Mouse (Mus musculus) stomach, embryonic 14.5 days (tissue): ENCODE data around the gene Lyve1. TPM values are rescaled to one million over a fixed set of nuclear protein-coding genes. Genes with fewer than 3 reads are reported as not detected.
A peak's percentile ranks its signal among the peaks of the same experiment; 100 is the strongest.

ENCODE experiments used
- ATAC-seq: fragments of 200-750 bp; cut with Nextera tagmentation; 2 replicates; pipeline ENCODE4 v1.8.0; 2017; ENCODE audit warnings: low read depth, moderate TSS enrichment; ENCODE audit not compliant: insufficient number of reproducible peaks, insufficient read depth, low FRiP score
- H3K27ac ChIP-seq: fragments of 300-500 bp; sonication (generic); 2 replicates; pipeline ENCODE4 v1.5.1; 2014; ENCODE audit warnings: mild to moderate bottlenecking, low read length, moderate library complexity, mixed read lengths
- H3K27me3 ChIP-seq: fragments of 300-500 bp; sonication (generic); 2 replicates; pipeline ENCODE4 v1.6.1; 2014; ENCODE audit warnings: low read length, control low read depth, mixed read lengths; ENCODE audit not compliant: control insufficient read depth, insufficient read depth
- H3K36me3 ChIP-seq: fragments of 300-500 bp; sonication (generic); 2 replicates; pipeline ENCODE4 v1.6.1; 2014; ENCODE audit warnings: mild to moderate bottlenecking, control low read depth, low read length, moderate library complexity, mixed read lengths; ENCODE audit not compliant: control insufficient read depth, insufficient read depth
- H3K4me1 ChIP-seq: fragments of 300-500 bp; sonication (generic); 2 replicates; pipeline ENCODE4 v1.6.1; 2014; ENCODE audit warnings: low read length, control low read depth, mixed read lengths; ENCODE audit not compliant: control insufficient read depth, insufficient read depth
- H3K4me2 ChIP-seq: fragments of 300-500 bp; sonication (generic); replicated peaks from 2 replicates; pipeline ENCODE4 v1.6.1; 2014; ENCODE audit warnings: low read depth, low read length, control low read depth
- H3K4me3 ChIP-seq: fragments of 300-500 bp; sonication (generic); 2 replicates; pipeline ENCODE4 v1.5.1; 2014; ENCODE audit warnings: low read depth, low read length, control low read depth
- H3K9ac ChIP-seq: fragments of 300-500 bp; sonication (generic); replicated peaks from 2 replicates; pipeline ENCODE4 v1.6.1; 2014; ENCODE audit warnings: low read depth, mild to moderate bottlenecking, control low read depth, low read length, moderate library complexity, mixed read lengths
- H3K9me3 ChIP-seq: fragments of 300-500 bp; sonication (generic); 2 replicates; pipeline ENCODE4 v1.6.1; 2016; ENCODE audit warnings: low read depth, low read length, control low read depth; ENCODE audit not compliant: control insufficient read depth
- WGBS: fragments of 180-500 bp; shearing (Covaris S2); extraction: QIAGEN DNeasy Blood & Tissue Kit; methylation state at CpG from one replicate; pipeline ENCODE4 v1.1.7; 2014; 5-methylcytosine and 5-hydroxymethylcytosine counted together
- polyA plus RNA-seq: library from polyadenylated mRNA; unstranded; fragments of >200 nt; fragmentation: Nextera tagmentation; extraction: Ambion mirVana; gene quantifications from 2 replicates; pipeline ENCODE4 v1.2.1, GENCODE M21; 2014

The Lyve1 gene
- polyA plus RNA-seq, 1 experiment from 2014 or later = 5.6 TPM

DNA sequence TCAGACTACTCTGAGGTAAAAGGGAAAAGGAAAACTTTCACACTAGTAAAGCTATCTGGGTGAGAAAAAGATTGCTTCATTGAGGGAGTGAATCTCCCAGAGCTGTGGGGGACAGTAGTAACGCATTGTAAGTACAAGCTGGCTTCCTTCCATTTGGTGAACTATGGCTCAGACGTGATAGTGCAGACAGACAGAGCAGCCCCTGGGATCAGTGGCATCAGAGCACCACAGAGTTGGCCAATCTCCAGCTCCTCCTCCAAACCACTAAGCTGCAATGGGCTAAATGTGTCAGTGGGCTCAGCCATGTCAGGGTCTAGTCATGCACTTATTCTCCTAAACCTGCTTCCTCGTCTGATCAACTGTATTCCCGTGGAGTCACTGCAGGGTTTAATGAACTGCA lies 39.4 kb downstream of the Lyve1 start:
- Histone ChIP-seq H3K4me1 (peaks cover 6% of the 10 kb centered on the region; the same call in 1 of the 2 replicates), H3K4me2 (no peak overlapping the region), H3K9me3 (no peaks in the 10 kb centered on the region), H3K27me3 (no peaks in the 10 kb centered on the region), H3K36me3 (peaks cover 5% of the 10 kb centered on the region; the same call in 1 of the 2 replicates), H3K9ac (no peak overlapping the region), H3K27ac (no peak overlapping the region), H3K4me3 (no peak overlapping the region)
- ATAC-seq = no peak
- WGBS = 75% methylated on average over 4 of the region's 4 CpGs

DNA sequence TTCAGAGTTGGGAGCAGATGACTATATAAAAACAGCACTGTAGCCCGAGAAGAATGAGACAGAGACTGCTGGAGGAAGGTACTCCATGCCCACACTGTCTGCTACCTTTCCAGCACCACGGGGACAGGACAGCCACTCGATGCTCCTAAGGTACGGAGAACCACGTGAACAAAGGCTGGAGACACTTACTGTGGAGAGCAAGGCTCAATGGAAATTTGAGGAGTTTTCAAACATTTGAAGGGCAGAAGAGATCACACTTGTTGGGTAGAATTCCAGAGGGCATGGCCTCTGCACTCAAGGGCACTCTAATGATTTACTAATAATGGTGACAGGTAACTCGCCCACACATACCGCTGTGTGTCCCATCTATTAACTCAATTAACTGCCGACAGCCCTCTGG lies 40.0 kb downstream of the Lyve1 start:
- peaks cover 5% of the 10 kb centered on the region; the same call in 1 of the 2 replicates for H3K36me3 ChIP-seq

DNA sequence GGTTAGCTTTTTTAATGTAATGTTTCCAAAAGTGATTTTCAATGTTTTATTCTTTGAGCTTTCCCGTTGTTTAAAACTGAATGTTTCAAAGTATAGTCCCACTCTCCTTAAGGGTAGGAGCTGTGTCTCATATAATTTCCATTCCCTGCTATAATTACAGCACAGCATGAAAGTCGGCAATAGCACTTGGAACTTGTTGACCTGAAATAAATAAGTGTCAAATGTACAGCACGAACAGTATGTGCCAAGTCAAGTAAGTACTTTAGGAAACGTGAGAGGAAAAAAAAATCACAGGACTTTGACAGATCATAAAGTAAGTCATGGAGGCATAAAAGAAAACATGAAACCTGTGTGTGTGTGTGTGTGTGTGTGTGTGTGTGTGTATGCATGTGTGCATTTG lies 41.0 kb downstream of the Lyve1 start:
- no peak overlapping the region for H3K4me3 ChIP-seq
- H3K27ac ChIP-seq = no peak overlapping the region
- 34% methylated on average over 4 of the region's 4 CpGs for WGBS
- H3K9ac ChIP-seq = no peak overlapping the region
- no peaks in the 10 kb centered on the region for H3K9me3 ChIP-seq
- H3K4me2 ChIP-seq = no peak overlapping the region
- peaks cover 6% of the 10 kb centered on the region; the same call in 1 of the 2 replicates for H3K4me1 ChIP-seq
- H3K36me3 ChIP-seq = peaks cover 5% of the 10 kb centered on the region; the same call in 1 of the 2 replicates
- ATAC-seq = no peak
- no peaks in the 10 kb centered on the region for H3K27me3 ChIP-seq

More for the DNA sequence above, 40.0 kb downstream of the Lyve1 start:
- Histone ChIP-seq H3K4me1 (peaks cover 6% of the 10 kb centered on the region; the same call in 1 of the 2 replicates), H3K9me3 (no peaks in the 10 kb centered on the region), H3K4me3 (no peak overlapping the region), H3K4me2 (no peak overlapping the region), H3K9ac (no peak overlapping the region), H3K27me3 (no peaks in the 10 kb centered on the region), H3K27ac (no peak overlapping the region)
- no peak for ATAC-seq
- WGBS = 56% methylated on average over 8 of the region's 8 CpGs

DNA sequence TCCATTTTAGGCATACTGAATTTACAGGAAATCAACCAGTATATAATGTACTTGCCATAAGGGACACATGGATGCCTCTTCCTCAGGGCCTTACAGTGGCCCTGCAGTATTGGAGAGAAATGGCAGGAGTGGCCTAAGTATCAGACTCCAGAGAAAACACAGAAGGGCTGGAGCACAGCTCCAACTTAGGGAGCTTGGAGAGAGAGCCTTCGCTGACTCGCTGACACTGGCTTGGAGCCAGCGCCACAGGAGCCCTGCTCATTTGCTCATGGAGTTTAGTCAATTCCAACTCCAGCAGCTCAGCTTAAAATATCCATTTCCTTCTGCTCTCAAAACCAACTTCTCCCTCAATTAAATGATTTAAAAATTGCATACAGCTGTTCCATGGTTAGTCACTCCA lies 41.4 kb downstream of the Lyve1 start:
- H3K4me3 ChIP-seq = no peak overlapping the region
- peaks cover 5% of the 10 kb centered on the region; the same call in 1 of the 2 replicates for H3K36me3 ChIP-seq
- peaks cover 6% of the 10 kb centered on the region; the same call in 1 of the 2 replicates for H3K4me1 ChIP-seq
- H3K9me3 ChIP-seq = no peaks in the 10 kb centered on the region
- no peaks in the 10 kb centered on the region for H3K27me3 ChIP-seq
- ATAC-seq = no peak
- no peak overlapping the region for H3K9ac ChIP-seq
- H3K4me2 ChIP-seq = no peak overlapping the region
- no peak overlapping the region for H3K27ac ChIP-seq
- 42% methylated on average over 3 of the region's 3 CpGs for WGBS

DNA sequence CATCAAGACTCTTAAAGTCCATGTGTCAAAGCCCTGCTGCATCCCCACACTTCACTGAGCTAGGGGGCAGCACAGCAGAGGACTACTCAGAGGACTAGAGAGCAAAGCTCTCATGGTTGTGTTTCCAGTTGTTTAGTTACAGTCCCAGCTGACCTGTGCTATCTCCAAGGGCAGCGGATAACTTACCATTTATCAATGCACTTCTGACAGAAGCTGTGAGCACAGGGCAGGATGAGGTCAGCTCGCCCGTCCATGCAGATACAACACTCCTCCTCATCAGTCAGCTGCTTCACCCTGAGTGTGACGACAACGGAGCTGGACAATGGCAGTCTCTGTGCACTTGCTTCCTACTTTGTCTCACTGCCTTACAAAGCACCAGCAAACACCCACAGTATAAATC lies 42.0 kb downstream of the Lyve1 start:
- 34% methylated on average over 5 of the region's 5 CpGs for WGBS
- ATAC-seq = no peak
- Histone ChIP-seq H3K27ac (no peak overlapping the region), H3K36me3 (peaks cover 5% of the 10 kb centered on the region; the same call in 1 of the 2 replicates), H3K9ac (no peak overlapping the region), H3K4me1 (peaks cover 6% of the 10 kb centered on the region; the same call in 1 of the 2 replicates), H3K4me2 (no peak overlapping the region), H3K27me3 (no peaks in the 10 kb centered on the region), H3K9me3 (no peaks in the 10 kb centered on the region), H3K4me3 (no peak overlapping the region)

DNA sequence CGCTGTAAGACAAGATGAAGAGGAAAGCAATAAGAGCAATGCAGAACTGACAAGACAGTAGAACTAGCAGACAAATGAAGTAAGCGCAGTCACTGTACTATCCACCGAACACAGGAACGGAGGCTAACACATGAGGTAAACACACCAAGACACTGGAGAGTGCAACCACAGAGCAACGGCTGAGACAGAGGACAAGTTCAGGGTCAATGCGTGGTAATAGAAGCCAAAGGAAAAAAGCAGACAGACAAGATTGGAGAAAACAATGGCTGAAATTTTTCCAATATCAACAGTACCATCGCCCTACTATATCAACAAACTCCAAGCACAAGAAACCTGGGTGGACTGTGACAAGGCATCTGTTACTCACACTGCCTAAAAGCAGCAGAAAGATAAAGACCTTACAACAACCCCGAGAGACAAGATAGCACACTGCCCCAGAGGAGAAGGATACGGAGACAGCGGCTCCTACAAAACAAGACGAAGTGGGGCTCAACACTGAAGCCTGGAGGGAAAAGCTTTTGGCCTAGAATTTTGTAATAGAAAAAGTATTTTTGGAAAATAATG lies 44.2 kb downstream of the Lyve1 start:
- Histone ChIP-seq H3K4me2 (no peak overlapping the region), H3K4me3 (no peak overlapping the region), H3K9ac (no peak overlapping the region), H3K4me1 (peaks cover 6% of the 10 kb centered on the region; the same call in 1 of the 2 replicates), H3K9me3 (no peaks in the 10 kb centered on the region), H3K27me3 (no peaks in the 10 kb centered on the region), H3K36me3 (peaks cover 10% of the 10 kb centered on the region; the same call in 1 of the 2 replicates), H3K27ac (no peak overlapping the region)
- ATAC-seq = no peak
- 60% methylated on average over 11 of the region's 11 CpGs for WGBS

DNA sequence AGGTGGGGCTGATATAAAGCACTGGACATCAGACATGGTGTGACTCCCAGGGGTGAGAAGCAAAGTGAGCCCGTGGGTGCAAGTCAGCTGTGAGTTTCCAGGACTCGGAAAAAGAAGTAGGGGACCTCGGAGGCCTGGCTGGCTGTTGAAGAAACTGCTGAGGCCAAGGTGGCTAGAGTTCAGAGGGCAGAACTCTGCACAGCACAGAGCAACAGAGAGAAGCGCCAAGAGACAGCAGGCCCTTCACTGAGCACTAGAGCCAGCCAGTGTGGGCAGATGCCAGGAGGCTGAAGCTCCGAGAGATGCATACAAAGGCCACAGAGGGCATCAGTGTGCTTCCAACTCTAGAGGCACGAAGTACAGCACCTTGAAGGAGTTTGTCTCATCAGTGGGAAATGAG lies 44.8 kb downstream of the Lyve1 start:
- H3K4me3 ChIP-seq = no peak overlapping the region
- 79% methylated on average over 6 of the region's 6 CpGs for WGBS
- H3K9me3 ChIP-seq = no peaks in the 10 kb centered on the region
- no peaks in the 10 kb centered on the region for H3K27me3 ChIP-seq
- H3K9ac ChIP-seq = no peak overlapping the region
- H3K27ac ChIP-seq = no peak overlapping the region
- ATAC-seq = no peak
- peaks cover 6% of the 10 kb centered on the region; the same call in 1 of the 2 replicates for H3K4me1 ChIP-seq
- H3K4me2 ChIP-seq = no peak overlapping the region
- peaks cover 10% of the 10 kb centered on the region; the same call in 1 of the 2 replicates for H3K36me3 ChIP-seq

DNA sequence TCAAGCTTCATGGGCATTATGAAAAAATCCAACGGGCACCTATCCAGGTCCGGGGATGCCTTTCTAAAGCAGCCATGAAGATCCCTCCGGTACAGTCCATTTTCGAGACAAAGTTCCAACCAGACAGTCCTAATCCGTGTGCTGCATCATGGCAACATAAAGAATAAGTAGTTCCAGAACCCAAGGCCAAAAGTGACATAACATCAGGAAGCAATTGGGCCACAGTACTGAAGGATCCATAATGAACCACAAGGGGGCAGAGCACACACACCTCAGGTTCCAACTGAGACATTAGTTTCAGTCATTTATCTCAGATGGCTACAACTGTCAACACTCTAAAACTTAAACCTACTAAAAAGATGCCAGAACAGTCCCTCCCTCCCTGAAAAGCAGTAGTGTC lies 47.0 kb downstream of the Lyve1 start:
- Histone ChIP-seq H3K9me3 (no peaks in the 10 kb centered on the region), H3K4me3 (no peak overlapping the region), H3K9ac (no peak overlapping the region), H3K27me3 (no peaks in the 10 kb centered on the region), H3K27ac (no peak overlapping the region), H3K4me1 (no peaks in the 10 kb centered on the region), H3K36me3 (peaks cover 10% of the 10 kb centered on the region; the same call in 1 of the 2 replicates), H3K4me2 (no peak overlapping the region)
- WGBS = 70% methylated on average over 5 of the region's 5 CpGs
- ATAC-seq = peak; percentile 33; the same call in 1 of the 2 replicates

DNA sequence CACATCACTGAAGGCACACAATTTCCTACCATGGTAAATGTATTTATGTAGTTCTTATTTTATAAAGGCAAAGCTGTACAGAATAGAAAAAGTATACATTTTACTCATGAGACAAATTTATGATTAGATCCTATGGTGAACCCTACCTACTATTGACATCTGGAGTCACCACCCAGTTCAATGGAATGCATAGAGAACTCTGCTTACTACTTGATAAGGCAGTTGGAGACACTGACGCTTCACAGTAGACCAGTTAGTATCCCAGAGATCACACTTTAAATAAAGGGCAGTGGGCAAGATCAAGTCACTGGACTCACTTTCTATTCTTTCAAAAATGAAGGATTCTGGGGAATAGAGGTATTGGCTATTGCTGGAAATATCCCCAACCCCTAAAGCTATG lies 49.1 kb downstream of the Lyve1 start:
- Histone ChIP-seq H3K27ac (no peak overlapping the region), H3K27me3 (no peaks in the 10 kb centered on the region), H3K9me3 (no peaks in the 10 kb centered on the region), H3K4me3 (no peak overlapping the region), H3K4me1 (peaks cover 5% of the 10 kb centered on the region; the same call in 1 of the 2 replicates), H3K9ac (no peak overlapping the region), H3K36me3 (peaks cover 10% of the 10 kb centered on the region; the same call in 1 of the 2 replicates), H3K4me2 (no peak overlapping the region)
- 80% methylated on average over 1 of the region's 1 CpGs for WGBS
- no peak for ATAC-seq
